Mouse (Mus musculus): ENCODE measurements around the gene Paqr8.

Gene Paqr8

GRCm38 (mm10) chr1:20973389-20973788, 83.0 kb downstream of the Paqr8 start:
- DNase-seq (ENCODE audit: low read depth), result no peak

GRCm38 (mm10) chr1:20974341-20975135, 84.1 kb downstream of the Paqr8 start:
- DNase-seq (ENCODE audit: low read depth), result peak; percentile 68

GRCm38 (mm10) chr1:20980553-20980952, 90.1 kb downstream of the Paqr8 start:
- DNase-seq (ENCODE audit: low read depth), result no peak

- no peak for DNase-seq (ENCODE audit: low read depth)
Measured at GRCm38 (mm10) chr1:20981764-20982163, 91.4 kb downstream of the Paqr8 start.

GRCm38 (mm10) chr1:20984103-20984502, 93.7 kb downstream of the Paqr8 start:
- no peak for DNase-seq (ENCODE audit: low read depth)

- no peak for DNase-seq (ENCODE audit: low read depth)
Measured at GRCm38 (mm10) chr1:20984582-20984981, 94.2 kb downstream of the Paqr8 start.

GRCm38 (mm10) chr1:20986378-20987056, 96.1 kb downstream of the Paqr8 start:
- DNase-seq (ENCODE audit: low read depth), result no peak
